Mouse (Mus musculus): ENCODE results near the gene Pbx4.

Gene Pbx4

GRCm38 (mm10) chr8:69808094-69808863 lies 24.0 kb upstream of the Pbx4 start, which contains the start of gene Gmip:
TSS of gene Gmip (plus strand) at chr8:69808679.
- in situ Hi-C loops (cut with MboI; ENCODE audit: low pct_unique_long_range_greater_than_20kb in 1 of 2, low sequenced_read_pairs in 2 of 2, unreplicated experiment in 1 of 2): no loop called here

- in situ Hi-C loops (cut with MboI; ENCODE audit: low pct_unique_long_range_greater_than_20kb in 1 of 2, low sequenced_read_pairs in 2 of 2, unreplicated experiment in 1 of 2): no loop called here
Observed at GRCm38 (mm10) chr8:69808864-69809403, 23.4 kb upstream of the Pbx4 start.

- in situ Hi-C loops (cut with MboI; ENCODE audit: low pct_unique_long_range_greater_than_20kb in 1 of 2, low sequenced_read_pairs in 2 of 2, unreplicated experiment in 1 of 2): no loop called here
Observed at GRCm38 (mm10) chr8:69809820-69810219, 22.5 kb upstream of the Pbx4 start.

- in situ Hi-C loops (cut with MboI; ENCODE audit: low pct_unique_long_range_greater_than_20kb in 1 of 2, low sequenced_read_pairs in 2 of 2, unreplicated experiment in 1 of 2): no loop called here
Observed at GRCm38 (mm10) chr8:69814881-69815280, 17.4 kb upstream of the Pbx4 start.

DNA sequence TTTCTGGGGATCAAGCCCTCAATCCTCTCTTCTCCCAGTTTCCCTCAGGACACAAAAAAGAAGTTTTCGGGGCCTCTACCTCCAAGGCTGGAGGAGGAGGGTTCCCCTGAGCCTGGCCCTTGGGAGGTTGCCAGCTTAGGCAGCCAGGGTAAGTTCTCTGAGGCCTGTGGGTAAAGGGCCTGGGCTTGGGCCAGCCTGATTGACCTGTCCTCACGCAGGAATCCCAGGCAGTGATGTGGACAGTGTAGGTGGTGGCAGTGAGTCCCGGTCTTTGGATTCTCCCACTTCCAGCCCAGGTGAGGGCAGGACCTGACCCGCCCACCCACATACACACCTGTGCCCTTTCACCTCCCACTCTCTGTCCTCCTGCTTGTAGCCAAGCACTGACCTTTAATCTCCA lies 16.9 kb upstream of the Pbx4 start:
- in situ Hi-C loops (cut with MboI; ENCODE audit: low pct_unique_long_range_greater_than_20kb in 1 of 2, low sequenced_read_pairs in 2 of 2, unreplicated experiment in 1 of 2): no loop called here

DNA sequence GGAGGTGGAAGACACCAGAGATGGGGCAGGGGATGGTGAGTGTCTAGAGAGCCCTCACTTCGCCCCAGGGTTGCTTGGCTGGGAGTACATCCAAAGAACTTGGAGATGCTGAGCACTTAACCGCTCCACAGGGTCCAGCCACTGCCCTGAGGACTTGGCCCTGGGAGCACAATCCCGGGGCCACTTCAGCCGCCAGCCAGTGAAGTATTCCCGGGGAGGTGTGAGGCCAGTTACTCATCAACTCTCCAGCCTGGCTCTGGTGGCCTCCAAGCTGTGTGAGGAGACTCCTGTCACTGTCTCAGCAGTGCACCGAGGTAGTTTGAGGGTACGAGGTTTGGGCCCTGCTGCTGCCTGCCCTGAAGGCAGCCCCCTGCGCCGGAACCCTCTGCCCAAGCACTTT lies 11.8 kb upstream of the Pbx4 start:
- in situ Hi-C loops (cut with MboI; ENCODE audit: low pct_unique_long_range_greater_than_20kb in 1 of 2, low sequenced_read_pairs in 2 of 2, unreplicated experiment in 1 of 2): no loop called here

GRCm38 (mm10) chr8:69821971-69822385 lies 10.3 kb upstream of the Pbx4 start:
- in situ Hi-C loops (cut with MboI; ENCODE audit: low pct_unique_long_range_greater_than_20kb in 1 of 2, low sequenced_read_pairs in 2 of 2, unreplicated experiment in 1 of 2): no loop called here

GRCm38 (mm10) chr8:69822386-69823191 lies 9.7 kb upstream of the Pbx4 start, which contains the start of gene Lpar2:
TSS of gene Lpar2 (plus strand) at chr8:69822429.
- in situ Hi-C loops (cut with MboI; ENCODE audit: low pct_unique_long_range_greater_than_20kb in 1 of 2, low sequenced_read_pairs in 2 of 2, unreplicated experiment in 1 of 2): no loop called here

- in situ Hi-C loops (cut with MboI; ENCODE audit: low pct_unique_long_range_greater_than_20kb in 1 of 2, low sequenced_read_pairs in 2 of 2, unreplicated experiment in 1 of 2): loop anchor here in 1 of 2 experiments (25.0 kb wide), 1 partner anchor 189 kb away; the partner anchor contains the start of gene Zfp868
Observed at GRCm38 (mm10) chr8:69826371-69826770, 5.9 kb upstream of the Pbx4 start.

- in situ Hi-C loops (cut with MboI; ENCODE audit: low pct_unique_long_range_greater_than_20kb in 1 of 2, low sequenced_read_pairs in 2 of 2, unreplicated experiment in 1 of 2): loop anchor here in 1 of 2 experiments (25.0 kb wide), 1 partner anchor 200 kb away; the partner anchor contains the start of gene Zfp868
Observed at GRCm38 (mm10) chr8:69837057-69837682, 4.9 kb downstream of the Pbx4 start.

- in situ Hi-C loops (cut with MboI; ENCODE audit: low pct_unique_long_range_greater_than_20kb in 1 of 2, low sequenced_read_pairs in 2 of 2, unreplicated experiment in 1 of 2): loop anchor here in 1 of 2 experiments (25.0 kb wide), 1 partner anchor 210 kb away; the partner anchor contains the start of gene Zfp868
Observed at GRCm38 (mm10) chr8:69847167-69848065, 15.1 kb downstream of the Pbx4 start.

GRCm38 (mm10) chr8:69848951-69849350 lies 16.7 kb downstream of the Pbx4 start:
- in situ Hi-C loops (cut with MboI; ENCODE audit: low pct_unique_long_range_greater_than_20kb in 1 of 2, low sequenced_read_pairs in 2 of 2, unreplicated experiment in 1 of 2): loop anchor here in 1 of 2 experiments (25.0 kb wide), 1 partner anchor 212 kb away; the partner anchor contains the start of gene Zfp868

DNA sequence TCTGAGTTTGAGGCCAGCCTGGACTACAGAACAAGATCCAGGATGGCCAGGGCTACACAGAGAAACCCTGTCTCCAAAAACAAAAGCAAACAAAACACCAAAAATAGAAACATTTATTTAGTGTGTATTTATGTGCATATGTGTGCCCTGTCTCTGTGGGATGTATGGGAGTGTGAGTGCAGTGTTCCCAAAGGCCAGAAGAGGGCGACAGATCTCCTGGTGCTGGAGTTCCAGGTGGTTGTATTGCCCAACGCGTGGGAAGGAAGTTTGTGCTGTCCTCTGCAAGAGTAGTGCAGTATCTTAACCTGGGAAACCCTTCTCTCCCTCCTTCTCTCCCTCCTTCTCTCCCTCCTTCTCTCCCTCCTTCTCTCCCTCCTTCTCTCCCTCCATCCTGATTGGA lies 17.6 kb downstream of the Pbx4 start:
- in situ Hi-C loops (cut with MboI; ENCODE audit: low pct_unique_long_range_greater_than_20kb in 1 of 2, low sequenced_read_pairs in 2 of 2, unreplicated experiment in 1 of 2): loop anchor here (25.0 kb wide), 2 partner anchors 213 to 513 kb away; partner anchors contain the start of gene Zfp868 (in 2 of the 2)

- in situ Hi-C loops (cut with MboI; ENCODE audit: low pct_unique_long_range_greater_than_20kb in 1 of 2, low sequenced_read_pairs in 2 of 2, unreplicated experiment in 1 of 2): loop anchor here in 1 of 2 experiments (25.0 kb wide), 2 partner anchors 214 to 514 kb away; partner anchors contain the start of gene Zfp868
Observed at GRCm38 (mm10) chr8:69850926-69851506, 18.7 kb downstream of the Pbx4 start.

DNA sequence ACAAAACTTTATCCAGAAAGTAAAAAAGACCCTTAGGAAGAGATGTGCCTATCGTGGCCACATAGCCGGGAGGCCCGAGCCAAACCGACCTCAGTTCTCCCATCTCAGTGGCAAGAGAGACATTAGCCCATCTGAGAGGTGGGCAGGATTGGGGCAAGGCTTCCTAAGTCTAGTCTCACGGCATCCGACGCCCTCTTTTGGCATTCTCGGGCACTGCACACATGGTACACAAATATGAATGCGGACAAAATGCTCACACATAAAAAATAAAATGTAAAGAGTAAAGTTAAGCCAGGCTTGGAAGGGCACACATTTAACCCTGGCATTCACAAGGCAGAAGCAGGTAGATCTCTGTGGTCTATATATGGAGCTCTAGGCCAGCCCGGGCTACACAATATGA lies 21.6 kb downstream of the Pbx4 start:
- in situ Hi-C loops (cut with MboI; ENCODE audit: low pct_unique_long_range_greater_than_20kb in 1 of 2, low sequenced_read_pairs in 2 of 2, unreplicated experiment in 1 of 2): loop anchor here in 1 of 2 experiments (25.0 kb wide), 2 partner anchors 217 to 517 kb away; partner anchors contain the start of gene Zfp868

DNA sequence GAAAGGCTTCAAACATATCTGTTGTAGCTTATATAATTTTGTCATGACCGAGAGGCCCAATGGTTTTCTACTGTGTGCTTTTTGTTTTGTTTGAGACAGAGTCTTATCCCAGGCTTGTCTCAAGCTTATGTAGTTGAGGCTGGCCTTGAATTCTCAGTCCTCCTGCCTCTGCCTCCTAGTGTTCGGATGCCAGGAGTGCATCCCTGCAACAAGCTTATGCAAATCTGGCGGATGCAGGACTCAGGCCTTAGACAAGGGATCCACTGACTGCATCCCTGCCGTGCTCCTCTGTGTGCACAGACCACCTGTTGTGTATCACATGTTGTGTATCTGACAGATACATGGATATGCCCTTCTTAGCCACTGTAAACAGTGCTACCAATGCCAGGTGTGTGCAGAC lies 28.5 kb downstream of the Pbx4 start:
- in situ Hi-C loops (cut with MboI; ENCODE audit: low pct_unique_long_range_greater_than_20kb in 1 of 2, low sequenced_read_pairs in 2 of 2, unreplicated experiment in 1 of 2): loop anchor here in 1 of 2 experiments (25.0 kb wide), 2 partner anchors 224 to 524 kb away; partner anchors contain the start of gene Zfp868

- in situ Hi-C loops (cut with MboI; ENCODE audit: low pct_unique_long_range_greater_than_20kb in 1 of 2, low sequenced_read_pairs in 2 of 2, unreplicated experiment in 1 of 2): loop anchor here in 1 of 2 experiments (25.0 kb wide), 2 partner anchors 224 to 524 kb away; partner anchors contain the start of gene Zfp868
Observed at GRCm38 (mm10) chr8:69861251-69861650, 29.0 kb downstream of the Pbx4 start.
